13 mouse cellular contexts compared by ENCODE assay signal in genomic region chr4:47161103-47161755, GRCm38 (mm10). TPM values are rescaled to one million over a fixed set of nuclear protein-coding genes. Genes with fewer than 3 reads are reported as not detected.
A peak's percentile ranks its signal among the peaks of the same experiment; 100 is the strongest.
DNase-seq lines count a peak whose midpoint lies in the region; ATAC-seq lines count a peak whose summit lies in the region.
"Had no signal": no experiment of that assay in that cellular context is flagged by ENCODE, and none has a peak within 500 bp of the region (broad histone marks: within the 10 kb centered on the region; RNA-seq: fewer than 3 reads in every experiment).

No protein-coding gene starts in this region.

- H3K4me1 ChIP-seq in hindbrain, embryonic 11.5 days (replicated peaks; ENCODE audit: control insufficient read depth, insufficient read depth, low read length) = 0 out of 2 replicates have a peak, but pooled peaks cover 2% of the 10 kb centered on the region
- no peaks in the 10 kb centered on the region for H3K4me1 ChIP-seq in hindbrain, embryonic 16.5 days (ENCODE audit: control insufficient read depth, insufficient read depth, low read depth, low read length)
- peaks cover 6% of the 10 kb centered on the region; the same call in 1 of the 2 replicates for H3K4me1 ChIP-seq in neural tube, embryonic 11.5 days (ENCODE audit: control insufficient read depth, insufficient read depth, low read length)
- H3K4me1 ChIP-seq: liver, embryonic 13.5 days had no signal

- peak; percentile 70; the same call in 1 of the 2 replicates for ATAC-seq in hindbrain, embryonic 11.5 days (ENCODE audit: low FRiP score)
- no peak for ATAC-seq in hindbrain, embryonic 16.5 days
- ATAC-seq in neural tube, embryonic 11.5 days (ENCODE audit: insufficient read depth, low FRiP score, low TSS enrichment) = peak; percentile 81

- intact Hi-C loops in left cerebral cortex, postnatal 25 days (cut with DNase I) = no loop called here

- no peak overlapping the region for H3K4me3 ChIP-seq in hindbrain, embryonic 11.5 days (ENCODE audit: low read depth, low read length)
- H3K4me3 ChIP-seq in hindbrain, embryonic 16.5 days (ENCODE audit: low read length) = no peak overlapping the region
- H3K4me3 ChIP-seq in neural tube, embryonic 11.5 days (ENCODE audit: low read depth, low read length) = no peak overlapping the region
- H3K4me3 ChIP-seq: liver, embryonic 13.5 days had no signal

- no peak overlapping the region for H3K9ac ChIP-seq in hindbrain, embryonic 11.5 days (ENCODE audit: low read depth, low read length)
- no peak overlapping the region for H3K9ac ChIP-seq in hindbrain, embryonic 16.5 days (ENCODE audit: low read depth, low read length)
- H3K9ac ChIP-seq in neural tube, embryonic 11.5 days (ENCODE audit: low read length) = no peak overlapping the region
- H3K9ac ChIP-seq: liver, embryonic 13.5 days had no signal

- no peak overlapping the region for H3K27ac ChIP-seq in hindbrain, embryonic 11.5 days (ENCODE audit: low read depth, low read length)
- no peak overlapping the region for H3K27ac ChIP-seq in hindbrain, embryonic 16.5 days (ENCODE audit: low read depth, low read length)
- H3K27ac ChIP-seq in neural tube, embryonic 11.5 days (ENCODE audit: low read depth, low read length) = 0 out of 2 replicates have a peak overlapping the region, but pooled peaks have one; percentile 60
- H3K27ac ChIP-seq: liver, embryonic 13.5 days had no signal

- 22% methylated on average over 3 of the region's 4 CpGs for WGBS in hindbrain, embryonic 11.5 days
- WGBS in hindbrain, embryonic 16.5 days = 4% methylated on average over 4 of the region's 4 CpGs
- WGBS in neural tube, embryonic 11.5 days = 12% methylated on average over 3 of the region's 4 CpGs

- H3K27me3 ChIP-seq in hindbrain, embryonic 11.5 days (ENCODE audit: control insufficient read depth, insufficient read depth, low read length) = no peaks in the 10 kb centered on the region
- no peaks in the 10 kb centered on the region for H3K27me3 ChIP-seq in hindbrain, embryonic 16.5 days (replicated peaks; ENCODE audit: control insufficient read depth, insufficient read depth, low read length)
- no peaks in the 10 kb centered on the region for H3K27me3 ChIP-seq in neural tube, embryonic 11.5 days (ENCODE audit: control insufficient read depth, insufficient read depth, low read length)
- H3K27me3 ChIP-seq: liver, embryonic 13.5 days had no signal

- DNase-seq in hindbrain, embryonic 11.5 days (ENCODE audit: low spot score) = peak; percentile 53
- peak; percentile 74 for DNase-seq in R1 (ENCODE audit: low read depth, low spot score)
- DNase-seq in forelimb bud, embryonic 11.5 days (ENCODE audit: low read depth, low spot score) = peak; percentile 23
- peak; percentile 62 for DNase-seq in neural tube, embryonic 11.5 days (ENCODE audit: low spot score)
- no peak for DNase-seq in gastrocnemius, postnatal 25 days
- no peak for DNase-seq in left cerebral cortex, postnatal 25 days (ENCODE audit: low spot score in 2 of 2)
- DNase-seq in spleen, postnatal 4 days (ENCODE audit: low spot score in 2 of 2) = no peak
- DNase-seq: adrenal gland, postnatal 36 days; cerebellum, adult 11-12 months; kidney, postnatal 14 days; liver, embryonic 13.5 days; right cerebral cortex, postnatal 4 days had no signal

- H3K36me3 ChIP-seq in hindbrain, embryonic 11.5 days (ENCODE audit: control insufficient read depth, insufficient read depth, low read length) = no peaks in the 10 kb centered on the region
- no peaks in the 10 kb centered on the region for H3K36me3 ChIP-seq in hindbrain, embryonic 16.5 days (ENCODE audit: control insufficient read depth, insufficient read depth, low read length)
- no peaks in the 10 kb centered on the region for H3K36me3 ChIP-seq in neural tube, embryonic 11.5 days (ENCODE audit: control insufficient read depth, insufficient read depth, low read length)
- H3K36me3 ChIP-seq: liver, embryonic 13.5 days had no signal

- H3K4me2 ChIP-seq in hindbrain, embryonic 11.5 days (replicated peaks; ENCODE audit: low read depth, low read length) = no peak overlapping the region
- no peak overlapping the region for H3K4me2 ChIP-seq in hindbrain, embryonic 16.5 days (ENCODE audit: low read length)
- no peak overlapping the region for H3K4me2 ChIP-seq in neural tube, embryonic 11.5 days (ENCODE audit: low read depth)
- H3K4me2 ChIP-seq: liver, embryonic 13.5 days had no signal

- H3K9me3 ChIP-seq in hindbrain, embryonic 11.5 days (ENCODE audit: control insufficient read depth, low read length) = no peaks in the 10 kb centered on the region
- peaks cover 6% of the 10 kb centered on the region for H3K9me3 ChIP-seq in hindbrain, embryonic 16.5 days (ENCODE audit: control insufficient read depth, low read length)
- no peaks in the 10 kb centered on the region for H3K9me3 ChIP-seq in neural tube, embryonic 11.5 days (ENCODE audit: control insufficient read depth, low read length)
- H3K9me3 ChIP-seq: liver, embryonic 13.5 days had no signal

RNA-seq across cellular contexts. Expression of gene Col15a1, which starts 46.7 kb away (rescaled TPM):
- 4.6 and 5.9 TPM in 2 replicates for polyA plus RNA-seq in hindbrain, embryonic 11.5 days (2014; fragmentation: Nextera tagmentation; extraction: Ambion mirVana)
- polyA plus RNA-seq in hindbrain, embryonic 16.5 days (2015; fragmentation: Nextera tagmentation; extraction: Ambion mirVana) = 3.4 and 4.7 TPM in 2 replicates
- 3.4 TPM in 2 replicates for polyA plus RNA-seq in neural tube, embryonic 11.5 days (2014; fragmentation: Nextera tagmentation; extraction: Ambion mirVana)
- 10 to 100 TPM; 64.7 to 68.2 TPM for total RNA-seq in gastrocnemius, postnatal 25 days (2021)
- total RNA-seq in left cerebral cortex, postnatal 25 days (2021) = 1 to 10 TPM; 4.5 to 9.2 TPM

Comparison
In these comparisons a context has a peak if more than half of its experiments do, and no peak if none do; other contexts are left out.
1. DNase-seq: peak in hindbrain, embryonic 11.5 days (single experiment), R1 (single experiment), forelimb bud, embryonic 11.5 days (single experiment) and neural tube, embryonic 11.5 days (single experiment); none in gastrocnemius, postnatal 25 days (single experiment), left cerebral cortex, postnatal 25 days (0 of 2) and spleen, postnatal 4 days (0 of 2).